Mouse (Mus musculus): ENCODE results near the gene Tomm70a.

DNA sequence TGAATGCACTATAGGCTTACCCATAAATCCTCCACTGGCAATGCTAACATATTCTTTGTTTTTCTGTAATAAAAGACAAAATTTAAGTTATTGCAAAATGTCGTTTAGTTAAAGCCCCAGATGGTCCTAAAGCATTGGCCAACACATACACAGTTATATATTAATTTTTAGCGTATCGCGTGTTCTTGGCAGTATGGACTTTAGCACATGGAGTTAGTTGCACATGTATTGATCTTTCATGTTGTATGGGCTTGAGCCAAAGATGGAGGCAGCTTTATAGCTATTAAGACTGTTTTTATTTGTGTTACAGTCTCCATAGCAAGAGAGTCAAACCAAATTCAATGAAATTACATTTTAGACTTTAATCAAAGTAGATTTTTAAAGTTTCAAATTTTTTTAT, 65.1 kb downstream of the Tomm70a start:
- no peak for TF ChIP-seq CTCF (IDR thresholded peaks at IDR 0.05; ENCODE audit: insufficient read depth, low read length)
- TF ChIP-seq POLR2A (IDR thresholded peaks at IDR 0.05; ENCODE audit: borderline replicate concordance, extremely low read depth, low read depth, low read length) = no peak

Data from lung, adult 2 months (tissue).